Mouse (Mus musculus) gastrocnemius, adult 18-20 months (tissue): ENCODE measurements around the gene Casz1. TPM values are rescaled to one million over a fixed set of nuclear protein-coding genes. Genes with fewer than 3 reads are reported as not detected.

ENCODE experiments used
- DNase-seq: peaks from one replicate; pipeline ENCODE4 v3.0.0; 2021; ENCODE audit warnings: low spot score
- total RNA-seq, 2 experiments: library from RNA; stranded (reverse); gene quantifications; 2 replicates each; pipeline ENCODE4 v1.2.3; 2021

Gene Casz1
- total RNA-seq, 2 experiments from 2014 or later: 37.9 to 44.4 TPM

DNA sequence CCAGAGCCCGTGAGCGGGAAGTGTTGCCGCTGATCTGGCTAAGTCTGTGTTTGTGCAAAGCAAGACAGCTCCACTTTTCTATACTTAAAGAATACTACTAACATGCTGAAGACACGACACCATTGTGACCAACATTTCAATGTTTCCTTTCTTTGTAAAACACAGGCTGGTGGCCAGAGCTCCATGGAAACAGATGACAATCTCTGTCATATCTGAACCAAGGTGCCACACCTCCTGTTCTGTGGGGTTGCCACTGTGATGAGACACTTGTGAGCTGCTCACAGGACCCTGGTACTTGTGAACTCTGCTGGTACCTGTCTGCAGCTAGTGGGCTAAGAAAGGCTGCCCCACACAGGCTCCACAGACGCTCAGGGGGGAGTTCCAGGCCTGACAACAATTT is 164.6 kb downstream of the Casz1 start:
- no peak for DNase-seq

DNA sequence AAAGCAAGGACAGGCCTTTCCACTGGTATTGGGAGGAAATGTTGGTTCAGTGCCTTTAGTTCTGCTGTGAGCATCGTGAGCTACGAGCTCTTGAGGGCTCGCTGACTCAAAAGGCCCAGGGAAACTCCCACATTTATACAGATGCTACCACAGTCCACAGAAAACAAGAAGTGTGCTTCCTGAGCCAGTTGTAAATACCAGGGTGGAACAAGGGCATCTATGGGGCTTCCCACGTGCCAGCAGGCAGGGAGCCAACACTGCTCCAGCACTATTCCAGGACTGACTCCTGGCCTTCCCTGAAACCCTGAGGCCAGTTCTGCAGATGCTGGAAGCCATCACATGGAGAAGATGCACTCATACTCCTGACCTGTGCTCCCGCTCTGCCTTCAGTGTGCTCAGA is 165.4 kb downstream of the Casz1 start:
- DNase-seq: no peak

DNA sequence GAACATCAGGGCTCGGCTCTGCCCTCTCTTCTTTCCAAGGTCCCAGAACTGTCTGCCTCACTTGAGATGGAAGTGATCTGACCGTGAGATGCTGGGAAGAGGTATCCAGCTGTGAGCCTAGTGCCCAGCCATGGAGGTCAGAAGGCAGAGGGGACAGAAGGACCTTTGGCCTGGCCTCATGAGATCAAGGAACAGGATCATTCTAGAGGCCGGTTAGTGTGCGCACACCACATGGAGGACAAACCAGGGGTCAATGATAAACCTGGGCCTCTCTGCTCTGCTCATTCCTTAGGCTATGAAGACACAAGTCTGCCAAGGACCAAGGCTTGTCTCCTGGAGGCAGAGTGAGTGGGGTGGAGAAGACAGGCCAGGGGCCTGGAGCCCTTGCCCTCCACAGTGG is 166.5 kb downstream of the Casz1 start:
- DNase-seq: no peak

DNA sequence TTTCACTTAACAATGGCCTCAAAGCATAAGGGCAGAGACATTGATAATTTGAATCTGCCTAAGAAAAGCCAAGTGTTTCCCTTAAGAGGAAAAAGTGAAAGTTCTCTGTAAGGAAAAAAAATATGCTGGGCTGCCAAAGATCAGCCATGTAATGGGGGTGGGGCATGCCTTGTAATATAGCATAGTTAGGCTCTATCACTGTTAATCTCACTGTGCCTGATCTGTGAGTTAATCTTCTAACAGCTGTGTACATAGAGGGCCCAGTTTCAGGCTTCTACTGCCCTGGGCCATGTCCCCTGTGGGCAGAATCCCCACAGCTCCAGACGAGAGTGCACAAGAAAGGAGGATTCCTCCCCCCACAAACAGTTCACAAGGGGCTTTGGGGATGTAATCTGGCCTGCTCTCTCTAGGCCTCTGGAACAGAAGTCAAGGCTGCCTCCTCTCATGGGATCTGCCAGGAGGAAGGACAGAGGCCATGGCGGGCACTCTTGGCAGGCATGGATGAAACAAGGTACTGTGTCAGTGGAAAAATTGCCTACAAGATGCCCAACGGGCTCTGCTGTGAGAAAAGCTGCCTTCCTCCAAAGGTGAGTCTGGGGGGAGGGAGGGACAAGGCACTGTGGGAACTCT is 167.5 kb downstream of the Casz1 start:
- DNase-seq: no peak

DNA sequence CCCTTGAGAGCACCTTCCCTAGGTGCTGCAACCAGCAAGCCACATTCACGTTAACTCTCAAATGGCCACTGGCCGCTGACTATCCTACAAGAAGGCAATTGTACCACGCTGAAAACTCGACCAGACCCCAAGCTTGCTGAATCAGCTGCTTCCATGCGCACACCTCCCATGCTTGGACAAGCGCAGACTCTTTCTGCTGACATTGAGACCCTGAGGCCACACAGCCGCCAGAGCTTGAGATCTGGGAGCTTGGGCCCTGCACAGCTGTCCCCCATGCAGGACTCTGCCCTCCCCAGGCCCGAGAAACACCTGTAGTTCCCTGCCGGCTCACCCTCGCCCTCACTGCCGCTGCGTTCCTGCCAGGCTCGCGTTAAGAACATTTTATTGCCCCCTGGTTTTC is 168.5 kb downstream of the Casz1 start:
- DNase-seq: no peak

DNA sequence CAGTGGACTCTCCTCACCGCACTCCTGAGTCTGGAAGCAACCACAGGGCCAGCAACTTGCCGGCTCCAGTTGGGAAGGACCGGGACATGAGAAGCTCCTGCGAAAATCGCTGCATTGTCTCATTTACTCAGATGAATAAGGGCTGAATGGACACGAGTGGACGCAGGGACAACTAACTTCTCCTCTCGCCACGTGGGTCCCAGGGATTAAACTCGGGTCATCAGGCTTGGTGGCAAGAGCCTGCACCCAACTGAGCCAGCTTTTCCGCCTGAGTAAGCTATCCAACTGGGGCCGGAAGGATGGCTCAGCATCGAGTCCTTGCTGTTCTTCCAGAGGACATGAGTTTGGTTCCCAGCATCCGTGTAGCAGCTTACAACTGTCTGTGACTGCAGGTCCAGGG is 169.2 kb downstream of the Casz1 start:
- no peak for DNase-seq

DNA sequence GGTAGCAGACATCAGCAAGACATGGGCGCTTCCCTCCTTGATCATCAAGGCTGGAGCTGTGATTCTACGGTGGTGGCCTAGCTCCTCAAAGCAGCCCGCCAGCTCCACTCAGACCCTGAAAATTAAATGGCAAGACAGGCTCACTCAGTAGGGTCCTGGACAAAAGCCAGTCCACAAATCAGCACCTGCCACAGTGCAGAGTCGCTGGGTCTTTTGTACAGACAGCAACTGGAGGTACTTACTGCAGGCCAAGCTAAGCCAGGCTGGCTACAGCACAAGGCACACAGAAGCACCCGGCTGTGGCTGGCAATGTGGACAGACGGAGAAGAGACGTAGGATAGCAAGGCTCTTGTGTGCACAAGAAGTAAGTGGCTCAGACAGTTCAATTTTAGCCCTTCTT is 170.6 kb downstream of the Casz1 start:
- DNase-seq: no peak

DNA sequence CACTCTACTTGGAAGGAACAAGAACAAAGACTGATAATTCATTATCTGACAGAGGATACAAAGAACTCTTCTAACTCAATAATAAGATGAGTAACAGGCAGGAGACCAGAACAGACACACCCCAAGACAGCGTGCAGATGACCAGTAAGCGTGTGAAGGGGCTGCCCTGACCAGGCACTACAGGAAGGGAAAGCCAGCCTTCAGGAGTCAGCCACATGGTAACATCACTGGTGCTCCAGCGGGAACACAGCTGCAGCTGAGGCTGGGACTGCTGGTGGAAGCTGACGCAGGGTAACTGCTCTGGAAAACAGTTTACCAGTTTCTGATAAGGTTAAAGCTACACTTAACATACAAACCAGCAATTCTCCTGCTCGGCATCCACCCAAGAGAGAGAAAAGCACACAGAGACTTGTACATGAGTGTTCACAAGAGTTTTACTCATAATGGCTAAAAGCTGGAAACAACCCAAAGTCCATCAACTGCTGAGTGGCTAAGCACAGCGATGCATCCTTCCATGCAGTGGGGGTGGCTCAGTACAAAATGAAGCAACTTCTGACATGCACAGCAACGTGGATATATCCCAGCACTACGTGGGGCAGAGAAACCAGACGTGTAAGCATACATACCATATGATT is 174.1 kb downstream of the Casz1 start:
- DNase-seq: no peak

DNA sequence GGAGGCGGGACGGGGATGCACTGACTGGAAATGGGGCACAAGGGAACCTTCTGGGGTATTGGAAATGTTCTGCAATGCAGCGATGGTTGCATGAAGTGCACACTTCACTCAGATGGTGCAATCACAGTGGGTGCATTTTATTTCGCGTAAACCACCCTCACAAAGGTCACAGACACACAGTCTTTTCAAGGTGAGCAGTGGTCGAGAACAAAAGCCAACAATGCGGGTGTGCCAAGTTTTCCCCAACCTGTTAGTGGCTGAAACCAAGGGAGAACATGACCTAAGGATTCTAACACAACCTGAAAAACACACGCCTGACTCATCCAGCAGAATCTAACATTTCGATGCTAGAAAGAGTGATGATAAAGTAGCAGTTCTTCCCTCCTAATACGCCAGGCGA is 174.7 kb downstream of the Casz1 start:
- DNase-seq: no peak

DNA sequence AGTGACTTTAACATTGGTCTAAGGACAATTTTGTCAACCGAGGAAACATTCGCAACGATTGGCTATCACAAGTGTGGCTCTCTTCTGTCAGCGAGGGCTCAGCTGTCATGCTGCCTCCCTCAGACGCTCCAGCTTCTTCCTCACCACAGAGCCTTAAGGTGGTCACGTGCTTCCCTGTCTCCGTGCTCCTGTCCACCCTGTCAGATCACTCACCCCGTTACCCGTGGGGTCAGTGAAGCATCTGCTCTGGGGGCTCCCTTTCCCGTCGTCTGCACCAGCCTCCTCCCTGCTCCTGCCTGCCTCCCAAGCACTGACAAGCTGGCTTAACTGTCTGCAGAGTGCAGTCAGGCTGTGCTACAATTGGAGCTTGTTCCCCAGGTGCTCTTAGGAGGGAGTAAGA is 175.6 kb downstream of the Casz1 start:
- DNase-seq: no peak

DNA sequence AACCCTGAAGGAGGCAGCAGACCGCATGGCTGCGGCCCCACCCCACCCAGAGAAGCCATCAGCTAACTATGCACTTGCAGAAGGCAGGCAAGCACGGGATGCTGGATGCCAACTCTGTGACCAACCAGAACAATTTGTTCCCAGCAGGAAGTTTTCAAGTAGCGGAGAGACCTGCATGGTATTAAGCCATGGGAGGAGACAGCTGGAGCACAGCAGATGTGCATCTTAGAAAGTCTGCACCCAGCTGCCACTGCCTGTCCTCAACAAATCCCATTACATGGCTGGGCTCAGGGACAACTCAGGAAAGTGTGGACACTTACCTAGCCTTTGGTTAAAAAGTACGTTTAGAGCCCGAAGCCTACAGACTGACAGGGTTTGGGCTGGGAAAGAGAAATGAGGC is 178.0 kb downstream of the Casz1 start:
- DNase-seq: no peak

DNA sequence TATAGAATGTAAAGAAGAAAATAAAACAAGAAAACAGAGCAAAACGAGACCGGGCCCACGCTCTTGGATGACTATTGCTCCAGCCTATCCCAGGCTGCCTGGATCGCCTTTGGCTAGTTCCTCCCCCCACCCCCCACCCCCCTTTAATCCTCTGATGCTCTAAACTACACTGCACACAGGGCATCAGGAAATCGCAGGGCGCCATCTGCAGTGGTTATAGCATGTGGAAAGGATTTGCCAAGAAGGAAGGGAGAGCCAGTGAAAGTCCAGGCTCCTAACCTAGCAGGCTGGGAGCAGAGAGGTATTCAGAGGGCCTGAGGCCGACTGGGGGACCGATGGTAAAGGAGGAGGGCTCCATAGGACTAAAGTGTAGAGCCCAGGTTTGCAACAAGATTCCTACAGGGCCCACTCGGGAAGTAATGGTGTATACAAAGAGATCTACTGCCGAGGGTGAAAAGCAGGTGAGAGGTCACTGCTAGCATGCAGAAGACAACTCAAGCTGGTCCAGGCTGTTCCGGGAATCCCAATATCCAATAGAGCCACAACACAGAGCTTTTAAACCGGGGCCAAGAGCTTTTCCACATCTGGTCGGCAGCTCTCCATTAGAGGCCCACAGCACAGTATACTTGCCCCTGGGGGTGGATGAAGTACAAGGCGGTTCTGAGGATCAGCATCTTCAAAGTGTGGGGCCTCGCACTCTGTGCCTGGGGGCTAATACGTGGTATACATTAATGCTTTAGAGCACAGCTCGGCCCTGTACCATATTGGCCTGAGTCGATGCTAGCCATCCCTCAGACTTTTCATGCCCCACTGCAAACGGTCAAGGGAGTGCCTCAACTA is 180.7 kb downstream of the Casz1 start:
- DNase-seq: no peak

DNA sequence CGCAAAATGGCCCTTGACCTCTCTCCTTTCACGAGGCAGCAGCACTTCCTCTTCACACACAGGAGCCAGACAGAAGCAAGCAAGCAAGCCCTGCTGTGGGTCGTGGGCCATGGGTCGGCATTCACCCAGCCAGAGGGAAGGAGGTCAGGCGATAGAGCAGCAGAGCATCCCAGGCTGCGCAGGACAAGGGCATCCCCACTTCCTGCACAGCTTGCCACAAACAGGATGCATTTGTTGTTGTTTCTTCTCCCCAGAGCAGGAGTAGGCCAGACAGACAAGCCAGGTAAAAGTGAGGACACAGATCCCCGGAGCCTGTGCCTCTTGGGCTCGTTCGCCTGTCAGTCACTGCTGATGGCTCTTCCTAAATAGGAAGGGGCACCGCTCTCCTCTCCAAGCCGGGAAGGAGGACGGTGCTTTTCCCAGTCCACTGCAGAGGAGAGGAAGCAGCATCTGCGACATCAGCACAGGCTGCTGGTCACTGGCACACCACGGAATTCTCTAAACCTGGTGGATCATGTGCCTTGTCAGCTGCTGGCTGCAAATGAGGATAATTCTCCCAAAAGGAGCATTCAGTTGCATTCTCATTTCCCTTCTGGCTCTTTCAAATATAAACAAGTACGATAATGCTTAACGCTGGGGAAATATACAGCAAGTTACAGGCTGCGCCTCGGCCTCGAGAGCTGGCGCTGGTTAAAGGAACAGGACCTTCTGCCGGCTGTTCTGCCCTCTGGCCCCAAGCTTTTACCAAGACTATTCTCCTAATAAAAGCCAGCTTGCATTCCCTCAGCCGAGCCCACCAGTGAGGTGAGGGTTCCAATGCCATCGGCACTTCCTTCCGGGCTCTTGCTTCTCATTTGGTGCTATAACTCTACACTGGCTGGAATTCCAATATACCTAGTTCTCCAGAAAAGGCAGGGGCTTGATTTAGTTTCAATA is 181.6 kb downstream of the Casz1 start:
- DNase-seq: no peak

GRCm38 (mm10) chr4:148990038-148990437 is 185.8 kb downstream of the Casz1 start:
- no peak for DNase-seq

- DNase-seq: no peak
Observed at GRCm38 (mm10) chr4:148993948-148994347, 189.7 kb downstream of the Casz1 start.

- no peak for DNase-seq
Observed at GRCm38 (mm10) chr4:149000746-149001145, 196.5 kb downstream of the Casz1 start.

DNA sequence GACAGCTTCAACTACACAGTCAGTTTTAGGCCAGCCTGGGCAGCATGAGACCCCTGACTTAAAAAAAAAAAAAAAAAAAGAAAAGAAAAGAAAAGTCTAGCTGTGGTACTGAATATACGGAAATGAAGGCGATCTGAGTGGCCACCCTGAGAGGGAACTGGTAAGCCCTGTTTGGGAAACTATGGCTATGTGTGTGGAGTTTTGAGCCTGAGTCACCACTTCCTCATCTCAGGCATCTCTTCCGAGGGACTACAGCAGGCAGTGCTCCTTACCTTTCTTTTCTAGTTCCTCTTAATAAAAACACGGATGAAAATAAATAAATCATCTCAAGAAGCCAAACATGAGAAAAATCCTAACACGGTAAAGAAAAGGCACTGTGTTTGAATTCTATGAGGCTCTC is 197.3 kb downstream of the Casz1 start:
- DNase-seq: no peak

- no peak for DNase-seq
Observed at GRCm38 (mm10) chr4:149002441-149003093, 198.3 kb downstream of the Casz1 start.
